Mouse (Mus musculus): ENCODE measurements at regions not wholly inside any gene's neighbourhood (a gene's known extent, or its start where the extent isn't known, plus 50 kb on each side); places are given as distances from the start of the nearest gene placed in this dataset. TPM values are rescaled to one million over a fixed set of nuclear protein-coding genes. Genes with fewer than 3 reads are reported as not detected.

DNA sequence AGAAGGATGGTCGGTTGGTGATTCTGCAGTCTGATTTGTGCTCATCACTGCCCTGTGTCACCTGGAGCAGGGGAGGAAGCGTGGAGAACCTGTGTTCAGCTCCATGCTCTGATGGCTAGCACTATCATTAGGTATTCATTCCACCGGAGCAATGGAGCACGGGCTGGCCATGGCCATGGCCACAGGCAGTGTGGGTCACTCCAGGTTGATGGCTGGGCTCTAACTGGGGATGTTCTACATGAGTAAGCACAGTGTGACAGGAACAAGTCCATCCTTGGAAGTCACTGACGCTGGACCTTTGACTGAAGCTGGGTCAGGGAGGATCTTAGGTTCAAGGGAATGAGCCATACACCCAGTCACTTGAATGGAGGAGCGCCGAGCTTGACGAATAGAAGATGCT is 154.7 kb downstream of the Zfp281 start:
- WGBS, result 88% methylated on average over 8 of the region's 8 CpGs
- no peak overlapping the region for H3K27ac ChIP-seq (replicated peaks)

DNA sequence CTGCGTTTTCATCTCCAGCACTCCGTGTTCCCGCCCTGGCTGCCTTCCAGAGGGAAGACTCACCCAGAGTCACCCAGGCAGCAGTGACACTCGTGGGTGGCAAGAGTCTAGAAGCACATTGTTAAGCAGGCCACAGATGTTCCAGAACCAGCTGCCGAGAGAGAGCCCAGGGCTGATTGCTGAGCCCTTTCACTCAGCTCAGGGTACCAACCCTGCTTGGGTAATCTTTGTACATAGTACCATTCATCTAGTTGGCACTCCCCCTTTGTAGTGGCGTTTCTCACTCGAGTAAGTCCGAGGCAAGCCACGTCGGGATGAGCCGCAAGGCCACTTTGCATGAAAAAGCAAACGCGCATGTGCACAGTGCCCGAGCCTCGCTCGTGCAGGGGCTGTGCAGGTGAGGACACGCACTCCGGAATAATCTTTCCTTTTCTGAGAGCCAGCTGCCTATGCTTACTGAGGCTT is 156.9 kb downstream of the Zfp281 start:
- Histone ChIP-seq H3K9ac (ENCODE audit: low read length) (0 out of 2 replicates have a peak overlapping the region, but pooled peaks have one; percentile 23), H3K27me3 (ENCODE audit: control insufficient read depth, insufficient read depth, low read length) (no peaks in the 10 kb centered on the region), H3K9me3 (ENCODE audit: control insufficient read depth, low read length) (no peaks in the 10 kb centered on the region), H3K4me3 (ENCODE audit: low read depth, low read length) (peak overlapping the region; percentile 36), H3K36me3 (ENCODE audit: control insufficient read depth, insufficient read depth, low read length) (no peaks in the 10 kb centered on the region), H3K4me1 (replicated peaks; ENCODE audit: control insufficient read depth, insufficient read depth) (no peaks in the 10 kb centered on the region), H3K27ac (replicated peaks) (peak overlapping the region; percentile 63; the same call in 1 of the 2 replicates), H3K4me2 (replicated peaks; ENCODE audit: low read depth) (peak overlapping the region; percentile 56)
- DNase-seq (ENCODE audit: low spot score) (peak; percentile 35), ATAC-seq (ENCODE audit: low FRiP score, low TSS enrichment) (no peak)
- TF ChIP-seq CTCF (IDR thresholded peaks at IDR 0.05; ENCODE audit: low read depth) (no peak), EP300 (optimal IDR thresholded peaks at IDR 0.05) (no peak)
- WGBS, result 15% methylated on average over 18 of the region's 18 CpGs

More for the DNA sequence above, 154.7 kb downstream of the Zfp281 start:
- TF ChIP-seq EP300 (optimal IDR thresholded peaks at IDR 0.05), result no peak
- no peak for TF ChIP-seq CTCF (IDR thresholded peaks at IDR 0.05; ENCODE audit: low read depth)
- Histone ChIP-seq H3K4me2 (replicated peaks; ENCODE audit: low read depth) (no peak overlapping the region), H3K4me3 (ENCODE audit: low read depth, low read length) (no peak overlapping the region), H3K36me3 (ENCODE audit: control insufficient read depth, insufficient read depth, low read length) (no peaks in the 10 kb centered on the region), H3K9ac (ENCODE audit: low read length) (no peak overlapping the region), H3K4me1 (replicated peaks; ENCODE audit: control insufficient read depth, insufficient read depth) (no peaks in the 10 kb centered on the region), H3K27me3 (ENCODE audit: control insufficient read depth, insufficient read depth, low read length) (no peaks in the 10 kb centered on the region), H3K9me3 (ENCODE audit: control insufficient read depth, low read length) (no peaks in the 10 kb centered on the region)
- no peak for ATAC-seq (ENCODE audit: low FRiP score, low TSS enrichment)
- DNase-seq (ENCODE audit: low spot score), result no peak

DNA sequence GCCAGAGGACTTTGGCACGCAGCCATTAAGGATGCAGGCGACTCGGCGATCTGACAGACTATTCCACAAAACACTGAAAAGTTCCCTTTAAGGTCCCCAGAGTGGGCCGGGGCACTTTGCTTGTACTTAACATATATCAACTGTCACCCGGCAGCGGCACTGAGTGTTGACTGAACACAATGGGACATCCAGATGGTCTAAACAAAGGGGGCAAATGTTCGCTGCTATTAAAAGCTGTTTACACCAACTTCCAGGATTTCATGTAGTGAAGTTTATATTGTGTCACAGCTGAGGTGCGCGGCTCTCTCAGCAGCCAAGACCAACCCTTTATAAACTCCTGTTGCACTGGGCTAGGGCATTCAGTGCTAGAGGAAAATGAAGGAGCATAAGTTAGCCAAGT is 157.6 kb downstream of the Zfp281 start:
- H3K4me3 ChIP-seq (ENCODE audit: low read depth, low read length), result peak overlapping the region; percentile 36
- WGBS, result 8% methylated on average over 10 of the region's 10 CpGs
- peak; percentile 22 for DNase-seq (ENCODE audit: low spot score)
- H3K4me1 ChIP-seq (replicated peaks; ENCODE audit: control insufficient read depth, insufficient read depth), result no peaks in the 10 kb centered on the region
- no peaks in the 10 kb centered on the region for H3K36me3 ChIP-seq (ENCODE audit: control insufficient read depth, insufficient read depth, low read length)
- no peak overlapping the region for H3K27ac ChIP-seq (replicated peaks)
- peak overlapping the region; percentile 56 for H3K4me2 ChIP-seq (replicated peaks; ENCODE audit: low read depth)
- TF ChIP-seq EP300 (optimal IDR thresholded peaks at IDR 0.05), result no peak
- TF ChIP-seq CTCF (IDR thresholded peaks at IDR 0.05; ENCODE audit: low read depth), result no peak
- H3K27me3 ChIP-seq (ENCODE audit: control insufficient read depth, insufficient read depth, low read length), result no peaks in the 10 kb centered on the region
- ATAC-seq (ENCODE audit: low FRiP score, low TSS enrichment), result peak; percentile 32; the same call in 1 of the 2 replicates
- H3K9ac ChIP-seq (ENCODE audit: low read length), result no peak overlapping the region
- H3K9me3 ChIP-seq (ENCODE audit: control insufficient read depth, low read length), result no peaks in the 10 kb centered on the region

DNA sequence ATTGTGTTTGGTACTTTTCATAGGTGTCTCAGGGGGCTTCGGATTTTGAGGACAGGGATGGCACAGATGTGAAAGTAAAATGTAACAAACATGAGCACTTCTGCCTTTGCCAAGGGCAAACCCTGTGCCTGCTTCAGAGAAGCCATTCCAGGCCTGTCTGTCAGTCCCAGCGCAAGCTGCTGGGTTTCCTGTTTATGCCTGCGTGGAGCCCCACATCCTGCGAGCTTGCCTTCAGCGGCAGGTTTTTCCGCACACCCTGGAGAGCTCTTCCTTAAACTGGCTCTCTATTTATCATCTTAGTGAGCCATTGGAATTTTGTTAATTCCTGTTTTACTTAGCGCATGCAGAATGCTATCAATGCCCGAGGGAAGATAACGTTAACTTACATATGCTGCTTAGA is 159.5 kb downstream of the Zfp281 start:
- no peak for ATAC-seq (ENCODE audit: low FRiP score, low TSS enrichment)
- TF ChIP-seq EP300 (optimal IDR thresholded peaks at IDR 0.05), result no peak
- TF ChIP-seq CTCF (IDR thresholded peaks at IDR 0.05; ENCODE audit: low read depth), result no peak
- no peaks in the 10 kb centered on the region for H3K4me1 ChIP-seq (replicated peaks; ENCODE audit: control insufficient read depth, insufficient read depth)
- H3K9ac ChIP-seq (ENCODE audit: low read length), result no peak overlapping the region
- no peak for DNase-seq (ENCODE audit: low spot score)
- H3K4me3 ChIP-seq (ENCODE audit: low read depth, low read length), result no peak overlapping the region
- no peaks in the 10 kb centered on the region for H3K36me3 ChIP-seq (ENCODE audit: control insufficient read depth, insufficient read depth, low read length)
- H3K4me2 ChIP-seq (replicated peaks; ENCODE audit: low read depth), result no peak overlapping the region
- H3K9me3 ChIP-seq (ENCODE audit: control insufficient read depth, low read length), result no peaks in the 10 kb centered on the region
- WGBS, result 32% methylated on average over 9 of the region's 9 CpGs
- H3K27ac ChIP-seq (replicated peaks), result no peak overlapping the region
- H3K27me3 ChIP-seq (ENCODE audit: control insufficient read depth, insufficient read depth, low read length), result no peaks in the 10 kb centered on the region

DNA sequence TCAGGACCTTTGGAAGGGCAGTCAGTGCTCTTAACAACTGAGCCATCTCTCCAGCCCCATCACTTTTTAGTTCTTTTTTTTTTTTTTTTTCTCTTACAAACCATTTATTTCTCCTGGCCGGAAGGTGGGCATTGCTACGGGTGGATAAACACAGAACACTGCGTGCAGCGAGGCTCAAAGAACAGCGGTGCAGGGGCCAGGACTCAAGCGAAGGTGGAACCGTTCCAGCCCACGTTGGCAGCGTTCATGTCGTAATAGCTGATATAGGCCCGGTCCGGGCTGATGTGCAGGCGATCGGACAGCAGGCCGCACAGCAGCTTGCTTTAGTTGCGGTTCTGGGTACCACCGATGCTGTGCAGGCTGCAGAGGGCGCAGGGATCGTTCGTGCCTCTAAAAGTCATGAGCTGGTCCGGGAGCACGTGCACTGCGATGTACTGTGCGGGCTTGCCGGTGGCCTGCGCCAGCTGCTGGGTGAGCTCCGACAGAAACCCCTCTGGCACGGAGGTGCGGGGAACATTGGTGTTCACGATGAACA is 164.3 kb downstream of the Zfp281 start:
- no peaks in the 10 kb centered on the region for H3K4me1 ChIP-seq (replicated peaks; ENCODE audit: control insufficient read depth, insufficient read depth)
- no peak overlapping the region for H3K27ac ChIP-seq (replicated peaks)
- no peaks in the 10 kb centered on the region for H3K36me3 ChIP-seq (ENCODE audit: control insufficient read depth, insufficient read depth, low read length)
- DNase-seq (ENCODE audit: low spot score) (no peak), ATAC-seq (ENCODE audit: low FRiP score, low TSS enrichment) (no peak)
- 64% methylated on average over 30 of the region's 30 CpGs for WGBS
- H3K9me3 ChIP-seq (ENCODE audit: control insufficient read depth, low read length), result no peaks in the 10 kb centered on the region
- H3K4me3 ChIP-seq (ENCODE audit: low read depth, low read length), result no peak overlapping the region
- TF ChIP-seq EP300 (optimal IDR thresholded peaks at IDR 0.05) (no peak), CTCF (IDR thresholded peaks at IDR 0.05; ENCODE audit: low read depth) (peak; percentile 19; the same call in 1 of the 2 replicates)
- H3K9ac ChIP-seq (ENCODE audit: low read length), result no peak overlapping the region
- H3K4me2 ChIP-seq (replicated peaks; ENCODE audit: low read depth), result no peak overlapping the region
- no peaks in the 10 kb centered on the region for H3K27me3 ChIP-seq (ENCODE audit: control insufficient read depth, insufficient read depth, low read length)

DNA sequence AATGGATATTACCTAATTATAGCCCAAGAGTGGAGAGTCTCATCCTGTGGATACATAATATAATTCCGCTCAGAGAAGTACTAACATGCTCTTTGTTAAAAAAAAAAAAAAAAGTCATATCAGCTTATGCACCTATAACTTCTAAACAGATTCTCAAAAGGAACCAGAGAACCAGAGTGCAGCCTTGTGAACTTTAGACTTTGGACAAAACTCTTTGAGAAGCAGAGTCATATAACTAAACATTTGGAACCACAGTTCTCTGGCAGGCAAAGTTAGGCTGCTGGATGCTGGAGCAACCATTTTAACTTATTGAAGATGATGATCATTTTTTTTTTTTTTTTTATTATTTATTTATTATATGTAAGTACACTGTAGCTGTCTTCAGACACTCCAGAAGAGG is 166.9 kb downstream of the Zfp281 start:
- ATAC-seq (ENCODE audit: low FRiP score, low TSS enrichment) (no peak), DNase-seq (ENCODE audit: low spot score) (no peak)
- Histone ChIP-seq H3K27me3 (ENCODE audit: control insufficient read depth, insufficient read depth, low read length) (no peaks in the 10 kb centered on the region), H3K4me1 (replicated peaks; ENCODE audit: control insufficient read depth, insufficient read depth) (no peaks in the 10 kb centered on the region), H3K4me2 (replicated peaks; ENCODE audit: low read depth) (no peak overlapping the region), H3K27ac (replicated peaks) (no peak overlapping the region), H3K36me3 (ENCODE audit: control insufficient read depth, insufficient read depth, low read length) (no peaks in the 10 kb centered on the region), H3K9ac (ENCODE audit: low read length) (no peak overlapping the region), H3K4me3 (ENCODE audit: low read depth, low read length) (no peak overlapping the region), H3K9me3 (ENCODE audit: control insufficient read depth, low read length) (no peaks in the 10 kb centered on the region)
- TF ChIP-seq EP300 (optimal IDR thresholded peaks at IDR 0.05) (no peak), CTCF (IDR thresholded peaks at IDR 0.05; ENCODE audit: low read depth) (no peak)
- 84% methylated on average over 1 of the region's 1 CpGs for WGBS

Small RNA genes in the stretch of these regions (microRNA-seq; reads per million reads assigned to microRNA genes)
- not detected for gene Gm22132

All from stomach, postnatal 0 days (tissue).